Mouse (Mus musculus): Measurements from ENCODE around the gene Tfap2c.

GRCm38 (mm10) chr2:172567835-172568234, 18.4 kb downstream of the Tfap2c start:
- TF ChIP-seq CTCF (IDR thresholded peaks at IDR 0.05; ENCODE audit: borderline replicate concordance, insufficient read depth, low read length) (no peak), POLR2A (IDR thresholded peaks at IDR 0.05; ENCODE audit: low read depth, low read length) (no peak)

All from embryonic fibroblast, embryonic 13.5 days (primary cell).